17 mouse cellular contexts compared by ENCODE assay signal in genomic region chrX:149762853-149763252, GRCm38 (mm10). TPM values are rescaled to one million over a fixed set of nuclear protein-coding genes. Genes with fewer than 3 reads are reported as not detected.
DNase-seq lines count a peak whose midpoint lies in the region; ATAC-seq and TF ChIP-seq lines count a peak whose summit lies in the region.
"Not testable (repeated sequence)": the region's sequence is repeated elsewhere in the genome, so short reads cannot be mapped to it uniquely, and the experiment has no call there.
"Had no signal": no experiment of that assay in that cellular context is flagged by ENCODE, and none has a peak within 500 bp of the region (broad histone marks: within the 10 kb centered on the region; RNA-seq: fewer than 3 reads in every experiment).

No protein-coding gene starts in this region.

- H3K9me3 ChIP-seq in CH12.LX (replicated peaks; ENCODE audit: low read length); hindbrain, embryonic 11.5 days (ENCODE audit: control insufficient read depth, low read length): not testable (repeated sequence)

- not testable (repeated sequence) for H3K36me3 ChIP-seq in CH12.LX (replicated peaks in 1 of 2; ENCODE audit: control insufficient read depth in 1 of 2, insufficient read depth in 1 of 2, low read length in 1 of 2); hindbrain, embryonic 11.5 days (ENCODE audit: control insufficient read depth, insufficient read depth, low read length)

- not testable (repeated sequence) for TF ChIP-seq POLR2A in CH12.LX (IDR thresholded peaks at IDR 0.05; ENCODE audit: low read depth, low read length)

- not testable (repeated sequence) for ATAC-seq in hindbrain, embryonic 11.5 days (ENCODE audit: low FRiP score)

- peak; percentile 4 for TF ChIP-seq RAD21 in CH12.LX (IDR thresholded peaks at IDR 0.05; ENCODE audit: low read depth, low read length)

- whole genome bisulfite sequencing in hindbrain, embryonic 11.5 days = 40% methylated on average over 4 of the region's 4 CpGs

- not testable (repeated sequence) for H3K27me3 ChIP-seq in CH12.LX (replicated peaks); hindbrain, embryonic 11.5 days (ENCODE audit: control insufficient read depth, insufficient read depth, low read length)

- not testable (repeated sequence) for H3K4me2 ChIP-seq in CH12.LX (ENCODE audit: insufficient read depth, low read depth, poor library complexity, severe bottlenecking); hindbrain, embryonic 11.5 days (replicated peaks; ENCODE audit: low read depth, low read length)

- in situ Hi-C loops in CH12.LX (cut with MboI; ENCODE audit: low pct_ligation_motif_present, low pct_unique_long_range_greater_than_20kb, low sequenced_read_pairs) = not testable (repeated sequence)

- not testable (repeated sequence) for H3K4me3 ChIP-seq in CH12.LX (replicated peaks in 1 of 3; ENCODE audit: low read depth in 2 of 3, low read length in 2 of 3, poor library complexity in 1 of 3); hindbrain, embryonic 11.5 days (ENCODE audit: low read depth, low read length)

- not testable (repeated sequence) for H3K79me2 ChIP-seq in CH12.LX (replicated peaks; ENCODE audit: control insufficient read depth, extremely low read depth, insufficient read depth, poor library complexity, severe bottlenecking)

- not testable (repeated sequence) for H3K4me1 ChIP-seq in CH12.LX (ENCODE audit: control insufficient read depth in 1 of 2, insufficient read depth in 2 of 2); hindbrain, embryonic 11.5 days (replicated peaks; ENCODE audit: control insufficient read depth, insufficient read depth, low read length)

- TF ChIP-seq CTCF in CH12.LX (conservative IDR thresholded peaks at IDR 0.05 in 1 of 2, IDR thresholded peaks at IDR 0.05 in 1 of 2; ENCODE audit: low read depth in 2 of 2, low read length in 2 of 2) = peak in 1 of 2 experiments; percentile 21; a peak in 2 of 4 replicates

- not testable (repeated sequence) for H3K27ac ChIP-seq in CH12.LX (ENCODE audit: insufficient read depth, low read depth); hindbrain, embryonic 11.5 days (ENCODE audit: low read depth, low read length)

- dilution Hi-C loops in CH12.LX (cut with MboI; ENCODE audit: extremely low pct_ligation_motif_present, extremely low pct_unique_long_range_greater_than_20kb, low sequenced_read_pairs) = not testable (repeated sequence)

- H3K9ac ChIP-seq in CH12.LX (ENCODE audit: insufficient read depth, low read depth); hindbrain, embryonic 11.5 days (ENCODE audit: low read depth, low read length): not testable (repeated sequence)

- not testable (repeated sequence) for TF ChIP-seq EP300 in CH12.LX (IDR thresholded peaks at IDR 0.05; ENCODE audit: low read length)

- peak; percentile 6 for DNase-seq in CH12.LX (ENCODE audit: extremely low read depth)
- peak; percentile 7 for DNase-seq in adrenal gland, adult 8-10 months
- peak; percentile 31 to 47 for DNase-seq in cerebellum, postnatal 14 days
- DNase-seq in hindbrain, embryonic 11.5 days (ENCODE audit: low spot score) = peak; percentile 1
- peak; percentile 1 to 39 for DNase-seq in kidney, postnatal 25 days
- peak; percentile 1 for DNase-seq in liver
- peak; percentile 15 for DNase-seq in ovary, postnatal 14 days (ENCODE audit: low spot score)
- DNase-seq in thymus, postnatal 4 days = peak; percentile 9

RNA-seq across cellular contexts. Expression of gene Gm15097, which starts 21.4 kb away (rescaled TPM):
- total RNA-seq in CH12.LX (2012; rRNA removed) (not detected in 2 replicates), CH12.LX (2014; rRNA removed) (not detected in 2 replicates)
- not detected in 2 replicates for polyA plus RNA-seq in CH12.LX (2012; ENCODE audit: insufficient read length, low read depth)
- total RNA-seq in adrenal gland, adult 8-10 months (2022) = not detected
- polyA plus RNA-seq in hindbrain, embryonic 11.5 days (2014; fragmentation: Nextera tagmentation; extraction: Ambion mirVana) = not detected in 2 replicates
- total RNA-seq: G1E had no signal
- polyA plus RNA-seq: erythroblast, embryonic 14.5 days; frontal cortex, adult 2 months; G1E; hindbrain, embryonic 10.5 days; large intestine, adult 2 months; limb, embryonic 12.5 days; lung, embryonic 16.5 days; midbrain, embryonic 15.5 days; neural tube, embryonic 15.5 days had no signal
